Mouse (Mus musculus) liver, embryonic 13.5 days (tissue): ENCODE measurements at regions not wholly inside any gene's neighbourhood (a gene's known extent, or its start where the extent isn't known, plus 50 kb on each side); places are given as distances from the start of the nearest gene placed in this dataset.

ENCODE experiments used
- ATAC-seq: fragments of 200-750 bp; cut with Nextera tagmentation; 2 replicates; pipeline ENCODE4 v1.8.0; 2017; ENCODE audit warnings: low read depth, mild to moderate bottlenecking, moderate number of reproducible peaks, moderate library complexity
- DNase-seq: peaks from one replicate; pipeline ENCODE4 v3.0.0; 2022
- H3K27ac ChIP-seq: fragments of 300-500 bp; sonication (generic); 2 replicates; pipeline ENCODE4 v1.5.1; 2015; ENCODE audit warnings: moderate library complexity, mild to moderate bottlenecking, inconsistent platforms
- H3K27me3 ChIP-seq: fragments of 300-500 bp; sonication (generic); 2 replicates; pipeline ENCODE4 v1.6.1; 2015; ENCODE audit warnings: mild to moderate bottlenecking, inconsistent platforms
- H3K36me3 ChIP-seq: fragments of 300-500 bp; sonication (generic); 2 replicates; pipeline ENCODE4 v1.6.1; 2015; ENCODE audit warnings: mild to moderate bottlenecking, inconsistent platforms
- H3K4me1 ChIP-seq: fragments of 300-500 bp; sonication (generic); replicated peaks from 2 replicates; pipeline ENCODE4 v1.6.1; 2015; ENCODE audit warnings: inconsistent platforms
- H3K4me2 ChIP-seq: fragments of 300-500 bp; sonication (generic); 2 replicates; pipeline ENCODE4 v1.6.1; 2015; ENCODE audit warnings: inconsistent platforms, mild to moderate bottlenecking, moderate library complexity
- H3K4me3 ChIP-seq: fragments of 300-500 bp; sonication (generic); replicated peaks from 2 replicates; pipeline ENCODE4 v1.5.1; 2015; ENCODE audit warnings: mild to moderate bottlenecking, inconsistent platforms
- H3K9ac ChIP-seq: fragments of 300-500 bp; sonication (generic); 2 replicates; pipeline ENCODE4 v1.6.1; 2015; ENCODE audit warnings: mild to moderate bottlenecking, inconsistent platforms
- H3K9me3 ChIP-seq: fragments of 300-500 bp; sonication (generic); replicated peaks from 2 replicates; pipeline ENCODE4 v1.6.1; 2016; ENCODE audit warnings: inconsistent platforms
- WGBS: fragments of 180-500 bp; shearing (Covaris S2); methylation state at CpG from one replicate; pipeline ENCODE4 v1.1.7; 2015; ENCODE audit not compliant: insufficient replicate concordance; 5-methylcytosine and 5-hydroxymethylcytosine counted together

DNA sequence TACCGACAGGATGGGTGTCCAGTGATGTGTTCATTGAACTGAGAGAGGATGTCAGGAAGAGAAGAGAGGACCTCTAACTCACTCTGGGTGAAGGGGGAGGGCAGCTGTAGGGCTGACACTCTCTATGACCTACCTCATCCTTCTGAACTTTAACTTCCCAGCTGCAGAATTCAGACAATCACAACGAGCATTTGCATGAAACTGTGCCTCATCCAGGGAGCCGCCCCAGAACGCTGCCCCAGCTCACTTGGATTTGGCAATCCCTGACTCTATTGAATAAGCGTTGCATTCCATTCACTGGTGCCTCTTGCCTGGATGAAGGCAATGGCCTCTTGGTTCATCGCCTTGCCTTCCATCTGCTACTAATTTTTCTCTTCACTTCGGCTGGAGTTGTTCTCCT is 223.9 kb upstream of the Gm12728 start:
- Histone ChIP-seq H3K9ac (no peak overlapping the region), H3K27me3 (no peaks in the 10 kb centered on the region), H3K4me1 (peaks cover 21% of the 10 kb centered on the region), H3K4me3 (no peak overlapping the region), H3K4me2 (no peak overlapping the region), H3K27ac (no peak overlapping the region), H3K36me3 (no peaks in the 10 kb centered on the region), H3K9me3 (no peaks in the 10 kb centered on the region)
- 72% methylated on average over 7 of the region's 7 CpGs for WGBS
- DNase-seq (no peak), ATAC-seq (no peak)

DNA sequence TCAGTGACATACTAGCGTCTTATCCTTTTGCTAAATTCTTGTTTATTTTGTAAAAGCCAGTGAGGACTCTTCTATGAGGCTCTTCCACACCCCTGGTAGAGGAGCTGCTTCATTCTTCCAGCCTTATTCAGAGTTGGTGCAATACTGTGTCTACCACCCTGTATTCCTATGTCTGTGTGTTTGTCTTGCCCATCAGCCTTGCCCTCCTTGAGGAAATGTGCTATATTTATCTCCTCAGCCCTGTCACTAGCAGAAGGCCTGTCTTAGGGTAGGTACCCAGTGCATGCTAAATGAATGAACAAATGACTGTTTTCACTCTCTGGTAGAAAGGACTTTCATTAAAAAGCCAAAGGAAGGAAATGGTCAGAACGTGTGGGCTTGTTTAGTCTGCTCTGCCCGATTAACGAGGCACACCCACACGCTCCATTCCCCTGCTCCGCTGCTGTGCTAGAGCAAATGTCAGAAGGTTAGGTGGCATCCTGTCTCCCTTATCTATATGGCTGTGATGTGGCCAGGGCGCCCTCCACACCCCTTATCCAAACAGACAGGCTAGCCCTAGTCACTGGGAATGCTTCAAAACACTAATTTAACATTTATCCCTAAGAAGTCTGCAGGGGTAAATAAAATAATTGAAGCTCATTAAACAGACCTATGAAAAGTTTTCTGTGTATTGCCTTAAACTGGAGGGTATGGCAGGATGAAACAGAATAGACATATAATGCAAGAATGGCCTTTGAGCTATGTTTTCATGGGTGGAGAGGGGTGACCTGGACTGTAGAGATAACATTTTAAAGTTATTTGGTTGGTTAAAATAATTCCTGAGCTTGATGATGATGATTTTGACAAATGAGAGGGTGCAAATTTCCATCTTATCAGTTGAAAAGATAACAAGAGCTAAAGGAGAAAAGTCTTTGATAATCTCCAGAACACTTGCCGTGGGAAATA is 222.9 kb upstream of the Gm12728 start:
- Histone ChIP-seq H3K36me3 (no peaks in the 10 kb centered on the region), H3K27ac (no peak overlapping the region), H3K27me3 (no peaks in the 10 kb centered on the region), H3K4me3 (no peak overlapping the region), H3K4me2 (peak overlapping the region; percentile 19; the same call in 1 of the 2 replicates), H3K9me3 (no peaks in the 10 kb centered on the region), H3K4me1 (peaks cover 21% of the 10 kb centered on the region), H3K9ac (no peak overlapping the region)
- peak; percentile 99 for ATAC-seq
- peak; percentile 43 for DNase-seq
- WGBS: 16% methylated on average over 8 of the region's 8 CpGs

DNA sequence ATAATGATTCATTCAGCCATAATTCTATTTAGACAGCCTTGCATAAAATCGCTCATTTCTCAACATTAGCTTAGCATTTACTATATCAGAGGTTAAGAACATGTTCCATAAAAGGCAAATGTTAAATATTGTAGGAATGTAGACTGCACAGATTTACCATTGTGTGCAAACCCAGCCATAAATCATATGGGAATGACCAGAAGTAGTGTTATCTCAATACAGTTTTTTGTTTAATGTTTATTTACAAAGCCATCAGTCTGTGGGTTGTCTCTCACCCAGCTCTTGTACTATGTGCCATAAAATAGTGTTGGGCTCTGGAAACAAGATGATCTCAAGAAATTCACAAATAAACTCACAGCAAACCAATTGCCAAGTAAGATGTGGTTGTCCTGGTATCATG is 220.0 kb upstream of the Gm12728 start:
- 58% methylated on average over 1 of the region's 1 CpGs for WGBS
- H3K9ac ChIP-seq: no peak overlapping the region
- peaks cover 21% of the 10 kb centered on the region for H3K4me1 ChIP-seq
- ATAC-seq (no peak), DNase-seq (no peak)
- H3K36me3 ChIP-seq: no peaks in the 10 kb centered on the region
- H3K4me3 ChIP-seq: no peak overlapping the region
- H3K27me3 ChIP-seq: no peaks in the 10 kb centered on the region
- no peak overlapping the region for H3K27ac ChIP-seq
- H3K9me3 ChIP-seq: no peaks in the 10 kb centered on the region
- H3K4me2 ChIP-seq: no peak overlapping the region

DNA sequence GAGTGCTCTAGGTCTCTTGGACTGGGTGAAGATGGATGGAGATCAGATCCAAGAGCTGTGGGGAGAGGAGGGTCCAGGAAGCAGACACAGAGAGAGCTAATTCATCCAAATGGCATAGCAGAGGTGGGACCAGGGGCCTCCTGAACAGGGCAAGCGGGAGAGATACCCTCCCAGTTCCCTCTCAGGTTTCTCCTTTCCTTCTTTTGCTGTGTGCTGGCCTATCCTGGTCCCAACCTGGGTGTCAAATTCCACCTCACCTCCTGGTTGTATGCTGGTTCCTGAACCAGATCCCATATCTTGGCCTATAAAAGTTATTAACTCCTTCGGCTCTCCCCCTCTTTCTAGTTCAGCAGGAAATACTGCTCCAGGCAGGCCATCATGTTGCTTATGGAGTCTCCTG is 214.1 kb upstream of the Gm12728 start:
- H3K4me3 ChIP-seq: no peak overlapping the region
- no peaks in the 10 kb centered on the region for H3K36me3 ChIP-seq
- no peaks in the 10 kb centered on the region for H3K27me3 ChIP-seq
- no peak overlapping the region for H3K9ac ChIP-seq
- H3K9me3 ChIP-seq: no peaks in the 10 kb centered on the region
- no peak overlapping the region for H3K27ac ChIP-seq
- H3K4me1 ChIP-seq: no peaks in the 10 kb centered on the region
- DNase-seq (no peak), ATAC-seq (no peak)
- no peak overlapping the region for H3K4me2 ChIP-seq
- 88% methylated on average over 2 of the region's 2 CpGs for WGBS

DNA sequence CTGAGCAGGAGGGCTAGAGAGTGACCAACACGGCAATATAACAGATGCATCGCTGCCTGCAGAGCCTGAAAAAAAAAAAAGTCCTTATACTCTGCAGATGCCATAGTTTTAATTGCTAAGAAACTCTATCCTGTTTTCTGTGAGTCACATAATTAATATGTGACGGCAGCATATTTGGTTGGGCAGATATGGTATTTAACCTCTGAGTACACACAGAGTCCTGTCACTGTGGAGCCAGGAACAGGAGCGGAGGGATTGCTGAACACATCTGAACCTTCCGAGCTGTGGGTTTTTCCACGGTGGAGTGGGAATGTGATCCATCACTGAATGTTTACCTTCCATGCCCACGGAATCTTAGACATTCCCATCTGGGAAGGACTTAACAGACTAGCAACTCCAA is 208.7 kb upstream of the Gm12728 start:
- H3K9me3 ChIP-seq: no peaks in the 10 kb centered on the region
- 72% methylated on average over 7 of the region's 7 CpGs for WGBS
- H3K36me3 ChIP-seq: no peaks in the 10 kb centered on the region
- H3K27me3 ChIP-seq: no peaks in the 10 kb centered on the region
- ATAC-seq (no peak), DNase-seq (no peak)
- no peak overlapping the region for H3K27ac ChIP-seq
- H3K9ac ChIP-seq: no peak overlapping the region
- H3K4me3 ChIP-seq: no peak overlapping the region
- no peaks in the 10 kb centered on the region for H3K4me1 ChIP-seq
- no peak overlapping the region for H3K4me2 ChIP-seq

DNA sequence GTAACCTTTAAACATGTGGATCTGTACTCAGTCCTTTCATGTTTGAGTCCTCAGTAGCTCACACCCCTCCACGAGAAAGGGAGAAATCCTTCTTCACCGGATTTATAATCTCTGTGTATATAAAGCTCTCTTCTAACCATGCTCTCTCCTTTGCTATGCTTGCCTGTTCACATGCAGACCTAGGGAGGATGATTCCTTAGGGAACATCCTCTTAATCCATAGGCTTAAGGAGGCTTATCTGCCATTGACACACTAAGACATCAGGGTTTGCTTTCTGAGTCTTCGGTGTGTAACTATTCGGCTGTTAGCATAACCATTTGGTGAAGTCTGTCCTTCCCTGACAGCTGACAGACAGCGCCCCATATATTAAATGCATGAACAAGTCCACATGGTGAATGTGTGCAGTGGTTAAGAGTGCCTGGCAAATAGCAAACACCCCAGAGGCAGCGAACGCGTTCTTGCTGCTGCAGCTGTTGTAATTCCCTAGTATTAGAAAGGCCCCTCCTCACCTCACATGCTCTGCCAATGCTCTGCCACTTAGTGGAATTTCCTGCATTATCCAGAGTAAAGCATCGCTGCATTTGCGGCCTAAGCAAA is 205.2 kb upstream of the Gm12728 start:
- 73% methylated on average over 10 of the region's 10 CpGs for WGBS

DNA sequence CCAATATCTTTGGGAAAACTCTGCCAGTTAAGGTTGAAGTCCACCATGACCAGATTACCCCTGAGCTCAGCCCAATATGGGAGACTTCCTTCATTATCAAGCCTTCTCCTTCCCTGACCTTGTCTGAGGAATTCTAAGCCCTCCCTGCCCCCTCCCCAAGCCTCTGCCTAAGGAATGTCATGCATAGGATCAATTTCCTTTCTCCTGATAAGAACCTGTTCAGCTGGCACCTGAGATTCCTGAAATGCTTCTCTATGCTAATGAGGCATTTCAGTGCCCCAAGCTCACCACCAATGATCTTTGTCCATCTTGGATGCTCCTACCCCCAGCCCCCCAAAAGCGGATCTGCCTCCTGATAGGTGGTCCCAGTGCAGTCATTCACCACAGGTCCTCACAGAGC is 186.0 kb upstream of the Gm12728 start:
- no peaks in the 10 kb centered on the region for H3K9me3 ChIP-seq
- no peak for DNase-seq
- WGBS: 31% methylated on average over 1 of the region's 1 CpGs

More for the DNA sequence above, 205.2 kb upstream of the Gm12728 start:
- no peak overlapping the region for H3K27ac ChIP-seq
- no peak overlapping the region for H3K4me3 ChIP-seq
- H3K36me3 ChIP-seq: no peaks in the 10 kb centered on the region
- no peak for DNase-seq
- H3K4me1 ChIP-seq: no peaks in the 10 kb centered on the region
- H3K4me2 ChIP-seq: no peak overlapping the region
- no peaks in the 10 kb centered on the region for H3K27me3 ChIP-seq
- H3K9me3 ChIP-seq: no peaks in the 10 kb centered on the region
- no peak overlapping the region for H3K9ac ChIP-seq
- no peak for ATAC-seq

DNA sequence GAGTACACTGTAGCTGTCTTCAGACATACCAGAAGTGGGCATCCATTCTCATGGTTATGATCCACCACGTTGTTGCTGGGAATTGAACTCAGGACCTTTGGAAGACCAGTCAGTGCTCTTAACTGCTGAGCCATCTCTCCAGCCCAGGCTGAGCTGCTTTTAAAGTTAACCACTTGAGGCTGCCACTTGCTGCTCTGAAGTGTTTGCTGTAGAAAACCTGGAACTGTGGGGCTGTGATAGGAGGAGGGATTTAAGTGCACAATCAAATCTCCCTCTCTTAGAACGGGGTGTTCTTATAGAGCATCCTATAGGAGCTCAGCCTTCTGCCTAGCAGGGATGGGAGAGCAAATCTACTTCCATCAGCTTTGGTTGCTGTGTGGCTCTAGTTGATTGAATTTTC is 185.1 kb upstream of the Gm12728 start:
- Histone ChIP-seq H3K4me2 (no peak overlapping the region), H3K9ac (no peak overlapping the region), H3K27me3 (no peaks in the 10 kb centered on the region), H3K4me3 (no peak overlapping the region), H3K4me1 (no peaks in the 10 kb centered on the region), H3K36me3 (no peaks in the 10 kb centered on the region), H3K9me3 (no peaks in the 10 kb centered on the region), H3K27ac (no peak overlapping the region)
- WGBS: 55% methylated on average over 2 of the region's 2 CpGs
- DNase-seq (no peak), ATAC-seq (no peak)

More for the DNA sequence above, 186.0 kb upstream of the Gm12728 start:
- no peak for ATAC-seq
- H3K4me3 ChIP-seq: no peak overlapping the region
- H3K36me3 ChIP-seq: no peaks in the 10 kb centered on the region
- H3K4me2 ChIP-seq: no peak overlapping the region
- H3K9ac ChIP-seq: no peak overlapping the region
- H3K27me3 ChIP-seq: no peaks in the 10 kb centered on the region
- H3K27ac ChIP-seq: no peak overlapping the region
- H3K4me1 ChIP-seq: no peaks in the 10 kb centered on the region

DNA sequence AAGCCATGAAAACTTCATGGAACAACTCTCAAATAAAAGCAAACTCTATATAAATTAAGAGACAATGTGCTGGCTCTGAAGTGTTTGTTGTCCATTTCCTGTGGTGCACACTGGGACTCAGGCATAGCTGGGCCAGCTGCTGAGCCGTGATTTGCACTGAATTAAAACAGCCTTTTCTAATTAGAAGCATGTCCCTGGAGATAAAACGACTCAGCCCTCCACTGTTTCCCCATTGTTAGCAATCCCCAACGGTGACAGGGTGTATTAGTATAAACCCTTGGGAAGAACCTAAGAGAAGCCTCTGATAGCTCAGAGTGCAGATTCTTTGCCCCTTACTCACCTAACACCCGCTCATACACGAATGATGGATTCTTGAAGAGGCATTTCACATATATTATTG is 182.9 kb upstream of the Gm12728 start:
- no peaks in the 10 kb centered on the region for H3K4me1 ChIP-seq
- H3K9me3 ChIP-seq: no peaks in the 10 kb centered on the region
- no peak overlapping the region for H3K9ac ChIP-seq
- H3K4me2 ChIP-seq: no peak overlapping the region
- no peaks in the 10 kb centered on the region for H3K27me3 ChIP-seq
- DNase-seq (no peak), ATAC-seq (no peak)
- no peaks in the 10 kb centered on the region for H3K36me3 ChIP-seq
- WGBS: 39% methylated on average over 5 of the region's 5 CpGs
- H3K27ac ChIP-seq: no peak overlapping the region
- H3K4me3 ChIP-seq: no peak overlapping the region

DNA sequence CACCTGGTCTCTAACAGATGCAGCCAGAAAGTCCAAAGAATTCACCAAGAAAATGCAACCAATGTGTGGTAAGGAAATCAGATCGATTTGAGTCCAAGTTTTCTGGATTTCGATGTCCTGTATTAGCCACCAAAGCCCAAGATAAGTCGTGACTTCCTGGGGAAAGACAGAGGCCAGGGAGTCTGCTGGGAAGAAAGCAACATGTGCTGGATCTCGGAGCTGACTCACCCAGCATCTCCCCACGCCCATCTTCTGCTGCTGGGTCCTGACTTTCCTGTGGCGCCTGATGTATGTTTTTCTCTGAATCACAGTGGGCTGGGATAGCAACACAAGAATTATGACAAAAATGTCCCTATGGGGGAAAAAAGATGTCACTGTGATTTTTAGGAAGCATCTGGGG is 178.8 kb upstream of the Gm12728 start:
- Histone ChIP-seq H3K4me1 (no peaks in the 10 kb centered on the region), H3K9ac (no peak overlapping the region), H3K27ac (no peak overlapping the region), H3K27me3 (no peaks in the 10 kb centered on the region), H3K4me2 (no peak overlapping the region), H3K4me3 (no peak overlapping the region), H3K9me3 (no peaks in the 10 kb centered on the region), H3K36me3 (no peaks in the 10 kb centered on the region)
- DNase-seq (no peak), ATAC-seq (no peak)
- WGBS: 51% methylated on average over 6 of the region's 6 CpGs

DNA sequence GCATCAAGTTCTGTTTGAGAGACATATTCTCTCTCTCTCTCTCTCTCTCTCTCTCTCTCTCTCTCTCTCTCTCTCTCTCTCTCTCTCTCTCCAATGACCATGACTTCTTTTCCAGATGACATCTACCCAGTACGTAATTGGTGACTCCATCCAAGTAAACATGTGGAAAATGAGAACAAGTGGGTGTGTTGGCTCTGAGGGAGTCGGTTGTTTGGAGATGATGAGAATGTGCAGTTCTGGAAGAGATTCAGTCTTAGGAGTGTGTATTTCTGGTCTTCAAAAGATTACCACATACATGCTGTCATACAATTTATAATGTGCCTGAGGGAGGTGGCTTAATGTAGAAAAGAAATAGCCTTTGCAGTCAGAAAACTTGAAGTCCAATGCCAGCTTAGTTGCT is 175.3 kb upstream of the Gm12728 start:
- Histone ChIP-seq H3K36me3 (no peaks in the 10 kb centered on the region), H3K4me3 (no peak overlapping the region), H3K4me2 (no peak overlapping the region), H3K27ac (no peak overlapping the region), H3K4me1 (no peaks in the 10 kb centered on the region), H3K27me3 (no peaks in the 10 kb centered on the region), H3K9ac (no peak overlapping the region), H3K9me3 (no peaks in the 10 kb centered on the region)
- no peak for DNase-seq
- 73% methylated on average over 2 of the region's 2 CpGs for WGBS
- no peak for ATAC-seq
